Mouse (Mus musculus): ENCODE data around the gene Prkab1.

The Prkab1 gene

GRCm38 (mm10) chr5:115978255-115978654 is 46.1 kb downstream of the Prkab1 start:
- DNase-seq (ENCODE audit: low spot score), result no peak

- no peak for DNase-seq (ENCODE audit: low spot score)
These were observed 46.6 kb downstream of the Prkab1 start for GRCm38 (mm10) chr5:115977757-115978156.

- no peak for DNase-seq (ENCODE audit: low spot score)
These were observed 47.0 kb downstream of the Prkab1 start for GRCm38 (mm10) chr5:115977266-115977665.

DNA sequence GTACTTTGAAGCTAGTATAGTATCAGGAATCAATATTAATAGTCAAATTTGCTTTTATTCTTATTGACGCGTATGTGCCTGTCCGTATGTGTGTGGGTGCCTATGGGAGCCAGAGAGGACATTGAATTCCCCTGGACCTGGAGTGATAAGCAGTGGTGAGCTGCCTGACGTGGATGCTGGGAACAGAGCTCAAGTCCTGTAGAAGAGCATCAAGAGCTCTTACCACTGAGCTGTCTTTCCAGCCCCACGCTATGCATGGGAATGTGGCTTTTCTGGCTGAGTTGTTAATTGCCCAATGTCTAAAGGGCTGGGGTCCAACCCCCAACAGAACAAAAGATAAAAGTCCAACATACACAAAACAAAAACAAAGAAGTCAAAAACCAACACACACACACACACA is 47.9 kb downstream of the Prkab1 start:
- no peak for DNase-seq (ENCODE audit: low spot score)

GRCm38 (mm10) chr5:115975672-115976071 is 48.6 kb downstream of the Prkab1 start:
- no peak for DNase-seq (ENCODE audit: low spot score)

DNA sequence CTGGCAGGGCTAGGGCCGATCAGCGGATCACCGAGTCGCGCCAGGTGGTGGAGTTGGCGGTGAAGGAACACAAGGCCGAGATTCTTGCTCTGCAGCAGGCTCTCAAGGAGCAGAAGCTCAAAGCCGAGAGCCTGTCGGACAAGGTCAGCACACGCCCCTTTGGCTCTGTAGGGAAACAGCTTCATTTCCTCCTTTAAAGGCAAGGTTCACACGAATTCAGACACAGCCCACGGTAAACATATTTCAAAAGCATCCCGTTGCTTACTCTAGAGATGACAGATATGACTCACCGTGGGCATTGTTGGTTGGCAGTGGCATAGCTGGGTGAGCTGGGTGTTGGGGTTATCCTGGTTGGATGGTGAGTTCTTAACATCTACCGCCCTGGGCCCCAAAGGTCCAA is 53.1 kb downstream of the Prkab1 start:
- no peak for DNase-seq (ENCODE audit: low spot score)

Data from retina, embryonic 14.5 days (tissue).